ENCODE assay signal across 23 mouse cellular contexts in genomic region chr1:64578801-64579200, GRCm38 (mm10). TPM values are rescaled to one million over a fixed set of nuclear protein-coding genes. Genes with fewer than 3 reads are reported as not detected.
DNase-seq lines count a peak whose midpoint lies in the region; ATAC-seq lines count a peak whose summit lies in the region.
"Had no signal": no experiment of that assay in that cellular context is flagged by ENCODE, and none has a peak within 500 bp of the region (broad histone marks: within the 10 kb centered on the region; RNA-seq: fewer than 3 reads in every experiment).

No protein-coding gene starts in this region.

- H3K27me3 ChIP-seq in kidney, embryonic 14.5 days (ENCODE audit: control insufficient read depth, insufficient read depth, low read length): no peaks in the 10 kb centered on the region
- H3K27me3 ChIP-seq: CH12.LX; embryonic facial prominence, embryonic 12.5 days; forebrain, embryonic 12.5 days; heart, embryonic 13.5 days; hindbrain, embryonic 12.5 days had no signal

- no peaks in the 10 kb centered on the region for H3K4me1 ChIP-seq in kidney, embryonic 14.5 days (ENCODE audit: control insufficient read depth, insufficient read depth, low read length)
- H3K4me1 ChIP-seq: embryonic facial prominence, embryonic 12.5 days; forebrain, embryonic 12.5 days; heart, embryonic 13.5 days; hindbrain, embryonic 12.5 days had no signal

- H3K9me3 ChIP-seq in kidney, embryonic 14.5 days (ENCODE audit: control insufficient read depth, low read length): no peaks in the 10 kb centered on the region
- H3K9me3 ChIP-seq: embryonic facial prominence, embryonic 12.5 days; forebrain, embryonic 12.5 days; heart, embryonic 13.5 days; hindbrain, embryonic 12.5 days had no signal

- no peak overlapping the region for H3K9ac ChIP-seq in kidney, embryonic 14.5 days (ENCODE audit: low read depth, low read length)
- H3K9ac ChIP-seq: embryonic facial prominence, embryonic 12.5 days; forebrain, embryonic 12.5 days; heart, embryonic 13.5 days; hindbrain, embryonic 12.5 days had no signal

- DNase-seq in embryo, embryonic 11 days: peak; percentile 11
- no peak for DNase-seq in embryo, embryonic 10 days (ENCODE audit: low spot score)
- peak; percentile 17 for DNase-seq in 416B (ENCODE audit: low read depth)
- DNase-seq in ES-CJ7 (ENCODE audit: low read depth, low spot score): peak; percentile 46
- DNase-seq in forelimb bud, embryonic 11.5 days (ENCODE audit: low read depth, low spot score): peak; percentile 9
- DNase-seq in spleen, adult 12 weeks (ENCODE audit: low spot score): no peak
- DNase-seq: adrenal gland, postnatal 10 days; cerebellum, adult 11 months; cerebellum, adult 8-10 months; cerebellum, postnatal 14 days; gastrocnemius, postnatal 36 days; heart, adult 11 months; heart, postnatal 4 days had no signal

- H3K4me2 ChIP-seq in kidney, embryonic 14.5 days (replicated peaks; ENCODE audit: low read depth, low read length): no peak overlapping the region
- H3K4me2 ChIP-seq: embryonic facial prominence, embryonic 12.5 days; forebrain, embryonic 12.5 days; heart, embryonic 13.5 days; hindbrain, embryonic 12.5 days had no signal

- H3K36me3 ChIP-seq in kidney, embryonic 14.5 days (ENCODE audit: control insufficient read depth, insufficient read depth, low read length): peaks cover 55% of the 10 kb centered on the region

- ATAC-seq in kidney, embryonic 14.5 days (ENCODE audit: low FRiP score, low TSS enrichment): no peak
- ATAC-seq: forebrain, embryonic 16.5 days; hindbrain, embryonic 16.5 days; inflammation-experienced regulatory T-cells, adult 6 months; intestine, postnatal 0 days had no signal

- 88% methylated on average over 3 of the region's 3 CpGs for WGBS in kidney, embryonic 14.5 days

- H3K4me3 ChIP-seq in kidney, embryonic 14.5 days (ENCODE audit: low read length): no peak overlapping the region
- H3K4me3 ChIP-seq: embryonic facial prominence, embryonic 12.5 days; forebrain, embryonic 12.5 days; heart, embryonic 13.5 days; hindbrain, embryonic 12.5 days had no signal

- no peak overlapping the region for H3K27ac ChIP-seq in kidney, embryonic 14.5 days (ENCODE audit: low read depth, low read length)
- H3K27ac ChIP-seq: embryonic facial prominence, embryonic 12.5 days; forebrain, embryonic 12.5 days; heart, embryonic 13.5 days; hindbrain, embryonic 12.5 days had no signal

RNA-seq across cellular contexts. Expression of gene Mettl21a, which starts 38.2 kb away (rescaled TPM):
- 16.9 and 20.4 TPM in 2 replicates for polyA plus RNA-seq in kidney, embryonic 14.5 days (2014; fragmentation: Nextera tagmentation; extraction: Ambion mirVana)

RNA-seq across cellular contexts. Expression of gene Creb1, which starts 46.4 kb away (rescaled TPM):
- polyA plus RNA-seq in kidney, embryonic 14.5 days (2014; fragmentation: Nextera tagmentation; extraction: Ambion mirVana): 31.4 and 47.9 TPM in 2 replicates

Comparison
In these comparisons a context has a peak if more than half of its experiments do, and no peak if none do; other contexts are left out.
1. DNase-seq: peak in embryo, embryonic 11 days (single experiment), 416B (single experiment), ES-CJ7 (single experiment) and forelimb bud, embryonic 11.5 days (single experiment); none in embryo, embryonic 10 days (single experiment) and spleen, adult 12 weeks (single experiment).